In the genomic region with DNA sequence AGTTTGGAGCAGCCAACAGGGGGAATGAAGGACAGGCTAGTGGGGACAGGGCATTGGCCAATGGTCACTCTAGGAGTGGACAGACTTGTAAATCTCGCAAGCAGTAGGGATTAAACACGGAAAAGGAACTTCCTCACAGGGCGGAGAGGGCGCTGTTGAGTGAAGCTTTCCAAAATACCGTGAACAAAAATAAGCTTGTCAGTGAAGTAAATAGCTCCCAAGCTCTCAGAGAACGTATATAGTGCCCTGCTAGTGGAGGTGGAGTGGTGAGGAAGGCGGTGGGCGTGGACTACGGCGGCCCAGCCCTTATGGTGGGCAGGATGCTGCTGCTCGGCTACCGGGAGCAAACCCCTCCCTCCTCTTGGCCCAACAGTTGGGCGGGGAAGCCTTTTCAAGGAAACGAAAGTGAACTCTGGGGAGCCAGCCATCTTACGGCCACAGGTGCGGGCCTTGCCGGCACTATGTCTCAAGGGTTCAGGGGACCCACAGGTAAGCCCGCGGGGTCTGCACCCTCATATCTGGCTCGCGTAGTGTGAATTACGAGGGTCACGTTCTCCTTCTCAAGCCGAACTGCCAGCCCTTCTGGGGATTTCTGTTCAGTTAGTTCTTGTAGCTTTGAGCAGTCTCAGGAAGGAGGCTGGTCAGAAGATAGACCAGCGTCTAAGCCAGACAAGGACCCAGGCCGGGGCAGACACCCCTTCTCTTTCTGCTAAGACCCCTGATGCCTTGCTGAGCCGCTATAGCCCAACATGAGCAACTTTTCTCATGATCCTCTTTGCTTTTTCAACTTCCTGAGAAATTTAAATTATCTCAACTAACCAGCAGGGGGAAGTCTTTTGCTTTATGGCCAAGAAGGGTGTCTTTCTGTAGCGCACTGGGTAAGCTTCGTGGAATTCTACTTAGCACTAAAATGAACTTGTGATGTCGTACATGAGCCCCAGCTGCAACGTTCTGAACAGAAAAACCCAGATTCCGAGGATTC, we compare ENCODE assay signal across 8 mouse cellular contexts. TPM values are rescaled to one million over a fixed set of nuclear protein-coding genes. Genes with fewer than 3 reads are reported as not detected.
DNase-seq lines count a peak whose midpoint lies in the region; ATAC-seq lines count a peak whose summit lies in the region.

No protein-coding gene starts in this region.

- peaks cover 18% of the 10 kb centered on the region for H3K4me1 ChIP-seq in forebrain, embryonic 12.5 days

- H3K27me3 ChIP-seq in forebrain, embryonic 12.5 days: no peaks in the 10 kb centered on the region

- peak; percentile 74 for ATAC-seq in cerebellum, adult (ENCODE audit: insufficient number of reproducible peaks, low FRiP score, low TSS enrichment)
- ATAC-seq in forebrain, embryonic 12.5 days (ENCODE audit: low FRiP score): peak; percentile 77

- intact Hi-C loops in heart, postnatal 10 days (cut with DNase I): loop anchor here (1.0 to 2.0 kb wide), 2 partner anchors 42 to 126 kb away; no protein-coding TSS in a partner anchor

- no peaks in the 10 kb centered on the region for H3K9me3 ChIP-seq in forebrain, embryonic 12.5 days

- 3% methylated on average over 32 of the region's 32 CpGs for WGBS in forebrain, embryonic 12.5 days

- DNase-seq in MEL-GATA-1-ER (ENCODE audit: extremely low read depth, low read depth): peak; percentile 89
- DNase-seq in heart, postnatal 10 days: peak; percentile 86 to 88
- peak; percentile 87 to 93 for DNase-seq in kidney, postnatal 4 days
- peak; percentile 95 for DNase-seq in lung, postnatal 10 days
- peak; percentile 46 for DNase-seq in ovary, postnatal 10 days (ENCODE audit: low spot score)
- DNase-seq in thymus, postnatal 25 days: peak; percentile 91

- H3K27ac ChIP-seq in forebrain, embryonic 12.5 days: 0 out of 2 replicates have a peak overlapping the region, but pooled peaks have one; percentile 44

- H3K9ac ChIP-seq in forebrain, embryonic 12.5 days: peak overlapping the region; percentile 56

- H3K4me3 ChIP-seq in forebrain, embryonic 12.5 days (replicated peaks): peak overlapping the region; percentile 48

- peaks cover 5% of the 10 kb centered on the region for H3K36me3 ChIP-seq in forebrain, embryonic 12.5 days (replicated peaks)

- peak overlapping the region; percentile 74 for H3K4me2 ChIP-seq in forebrain, embryonic 12.5 days

RNA-seq across cellular contexts. Expression of a gene that starts 15.8 kb away (rescaled TPM):
- 22.1 and 28.5 TPM in 2 replicates for polyA plus RNA-seq in forebrain, embryonic 12.5 days (2016; fragmentation: Nextera tagmentation; extraction: Ambion mirVana)
- total RNA-seq in heart, postnatal 10 days (2021): 10 to 100 TPM; 14.3 to 16.2 TPM

RNA-seq across cellular contexts. Expression of a gene that starts 33.8 kb away (rescaled TPM):
- polyA plus RNA-seq in forebrain, embryonic 12.5 days (2016; fragmentation: Nextera tagmentation; extraction: Ambion mirVana): 18.9 and 21.3 TPM in 2 replicates
- under 1 TPM; 0.12 to 0.22 TPM for total RNA-seq in heart, postnatal 10 days (2021)

RNA-seq across cellular contexts. Expression of a gene that starts 42.8 kb away (rescaled TPM):
- polyA plus RNA-seq in forebrain, embryonic 12.5 days (2016; fragmentation: Nextera tagmentation; extraction: Ambion mirVana): 17.4 and 19.3 TPM in 2 replicates
- total RNA-seq in heart, postnatal 10 days (2021): 10 to 100 TPM; 32.3 to 37.3 TPM

Comparison
In these comparisons a context has a peak if more than half of its experiments do, and no peak if none do; other contexts are left out.
1. Peak in every context shown above with its lines: DNase-seq, ATAC-seq, H3K4me3 ChIP-seq and H3K27ac ChIP-seq.